Mouse (Mus musculus) heart, embryonic 16.5 days (tissue): ENCODE measurements around the gene Pop5. TPM values are rescaled to one million over a fixed set of nuclear protein-coding genes. Genes with fewer than 3 reads are reported as not detected.

Experiments
- ATAC-seq: fragments of 200-750 bp; cut with Nextera tagmentation; replicated peaks from 2 replicates; pipeline ENCODE4 v1.8.0; 2017; ENCODE audit warnings: moderate number of reproducible peaks; ENCODE audit not compliant: insufficient read depth, low FRiP score; ENCODE audit errors: extremely low read depth
- H3K27ac ChIP-seq: fragments of 300-500 bp; sonication (generic); 2 replicates; pipeline ENCODE4 v1.5.1; 2014; ENCODE audit warnings: mild to moderate bottlenecking, low read length, control low read depth, moderate library complexity
- H3K27me3 ChIP-seq: fragments of 300-500 bp; sonication (generic); 2 replicates; pipeline ENCODE4 v1.6.1; 2014; ENCODE audit warnings: low read length, mixed read lengths; ENCODE audit not compliant: control insufficient read depth, insufficient read depth
- H3K36me3 ChIP-seq: fragments of 300-500 bp; sonication (generic); 2 replicates; pipeline ENCODE4 v1.6.1; 2014; ENCODE audit not compliant: control insufficient read depth, insufficient read depth
- H3K4me1 ChIP-seq: fragments of 300-500 bp; sonication (generic); 2 replicates; pipeline ENCODE4 v1.6.1; 2014; ENCODE audit warnings: low read length, mixed read lengths; ENCODE audit not compliant: control insufficient read depth, insufficient read depth
- H3K4me2 ChIP-seq: fragments of 300-500 bp; sonication (generic); 2 replicates; pipeline ENCODE4 v1.6.1; 2014; ENCODE audit warnings: low read depth, mild to moderate bottlenecking, control low read depth, low read length
- H3K4me3 ChIP-seq: fragments of 300-500 bp; sonication (generic); 2 replicates; pipeline ENCODE4 v1.5.1; 2014; ENCODE audit warnings: mild to moderate bottlenecking, control low read depth, low read length
- H3K9ac ChIP-seq: fragments of 300-500 bp; sonication (generic); 2 replicates; pipeline ENCODE4 v1.6.1; 2014; ENCODE audit warnings: low read length, control low read depth
- H3K9me3 ChIP-seq: fragments of 300-500 bp; sonication (generic); replicated peaks from 2 replicates; pipeline ENCODE4 v1.6.1; 2016; ENCODE audit warnings: low read length; ENCODE audit not compliant: control insufficient read depth
- WGBS: fragments of 180-500 bp; shearing (Covaris S2); extraction: QIAGEN DNeasy Blood & Tissue Kit; methylation state at CpG from one replicate; pipeline ENCODE4 v1.1.7; 2014; 5-methylcytosine and 5-hydroxymethylcytosine counted together
- polyA plus RNA-seq: library from polyadenylated mRNA; unstranded; fragments of >200 nt; fragmentation: Nextera tagmentation; extraction: Ambion mirVana; gene quantifications from 2 replicates; pipeline ENCODE4 v1.2.1, GENCODE M21; 2015

The Pop5 gene
- polyA plus RNA-seq, 1 experiment from 2014 or later, result 70.5 TPM

DNA sequence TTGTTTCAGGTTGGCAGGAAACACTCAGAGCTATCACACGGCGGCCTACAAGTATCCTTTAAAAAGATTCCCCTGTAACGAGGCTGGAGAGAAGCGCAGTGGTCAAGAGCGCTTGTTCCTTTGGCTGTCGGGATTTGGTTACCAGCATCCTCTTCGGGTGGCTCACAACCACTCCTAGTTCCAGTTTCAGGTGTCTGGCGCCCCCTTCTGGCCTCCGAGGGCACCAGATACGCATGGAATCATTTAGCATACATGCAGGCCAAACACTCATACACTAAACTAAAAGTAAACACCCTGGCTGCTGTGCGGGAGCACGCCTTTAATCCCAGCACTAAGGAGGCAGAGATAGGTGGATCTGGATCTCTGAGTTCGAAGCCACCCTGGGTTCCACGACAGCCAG is 40.4 kb downstream of the Pop5 start:
- Histone ChIP-seq H3K27ac (no peak overlapping the region), H3K4me3 (no peak overlapping the region), H3K4me1 (peaks cover 14% of the 10 kb centered on the region), H3K27me3 (no peaks in the 10 kb centered on the region), H3K36me3 (no peaks in the 10 kb centered on the region), H3K9me3 (no peaks in the 10 kb centered on the region), H3K9ac (no peak overlapping the region), H3K4me2 (no peak overlapping the region)
- 33% methylated on average over 14 of the region's 14 CpGs for WGBS
- ATAC-seq, result no peak

DNA sequence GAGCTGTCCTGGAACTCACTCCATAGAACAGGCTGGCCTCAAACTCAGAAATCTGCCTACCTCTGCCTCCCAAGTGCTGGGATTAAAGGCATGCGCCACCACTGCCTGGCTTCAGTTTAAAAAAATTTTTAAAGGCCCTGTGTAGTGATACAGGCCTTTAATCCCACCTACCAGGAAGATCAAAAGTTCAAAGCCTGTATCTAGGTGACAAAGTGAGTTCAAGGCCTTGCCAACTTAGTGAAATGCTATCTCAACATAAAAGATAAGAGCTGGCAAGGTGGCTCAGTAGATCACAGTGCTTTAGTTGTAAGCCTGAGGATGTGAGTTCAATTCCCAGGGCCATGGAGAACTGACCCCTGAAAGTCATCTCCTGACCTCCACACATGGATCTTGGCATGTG is 42.4 kb downstream of the Pop5 start:
- Histone ChIP-seq H3K4me2 (no peak overlapping the region), H3K36me3 (no peaks in the 10 kb centered on the region), H3K4me1 (peaks cover 8% of the 10 kb centered on the region), H3K9me3 (no peaks in the 10 kb centered on the region), H3K9ac (no peak overlapping the region), H3K27ac (no peak overlapping the region), H3K27me3 (no peaks in the 10 kb centered on the region), H3K4me3 (no peak overlapping the region)
- ATAC-seq, result no peak
- WGBS, result 77% methylated on average over 1 of the region's 1 CpGs

DNA sequence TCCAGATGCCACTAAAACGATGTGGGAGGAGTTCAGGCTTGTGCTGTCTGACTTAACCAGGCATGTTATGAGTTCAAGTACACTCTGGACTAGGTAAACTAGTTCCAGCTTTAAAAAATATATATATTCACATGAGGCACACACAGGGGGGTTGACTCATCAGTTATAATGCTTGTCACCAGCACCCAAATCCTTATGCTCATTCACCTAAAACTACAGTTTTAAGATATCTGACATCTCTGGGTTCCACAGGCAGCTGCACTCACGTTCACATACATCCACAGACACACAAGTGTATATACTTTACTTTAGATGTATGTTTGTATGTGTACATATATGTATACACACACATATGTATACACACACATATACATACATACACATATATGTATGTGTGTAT is 43.1 kb downstream of the Pop5 start:
- H3K36me3 ChIP-seq, result peaks cover 6% of the 10 kb centered on the region
- 58% methylated on average over 2 of the region's 2 CpGs for WGBS
- H3K9me3 ChIP-seq, result no peaks in the 10 kb centered on the region
- H3K4me3 ChIP-seq, result no peak overlapping the region
- H3K4me1 ChIP-seq, result peaks cover 5% of the 10 kb centered on the region
- ATAC-seq, result no peak
- no peaks in the 10 kb centered on the region for H3K27me3 ChIP-seq
- H3K27ac ChIP-seq, result no peak overlapping the region
- H3K4me2 ChIP-seq, result no peak overlapping the region
- H3K9ac ChIP-seq, result no peak overlapping the region

DNA sequence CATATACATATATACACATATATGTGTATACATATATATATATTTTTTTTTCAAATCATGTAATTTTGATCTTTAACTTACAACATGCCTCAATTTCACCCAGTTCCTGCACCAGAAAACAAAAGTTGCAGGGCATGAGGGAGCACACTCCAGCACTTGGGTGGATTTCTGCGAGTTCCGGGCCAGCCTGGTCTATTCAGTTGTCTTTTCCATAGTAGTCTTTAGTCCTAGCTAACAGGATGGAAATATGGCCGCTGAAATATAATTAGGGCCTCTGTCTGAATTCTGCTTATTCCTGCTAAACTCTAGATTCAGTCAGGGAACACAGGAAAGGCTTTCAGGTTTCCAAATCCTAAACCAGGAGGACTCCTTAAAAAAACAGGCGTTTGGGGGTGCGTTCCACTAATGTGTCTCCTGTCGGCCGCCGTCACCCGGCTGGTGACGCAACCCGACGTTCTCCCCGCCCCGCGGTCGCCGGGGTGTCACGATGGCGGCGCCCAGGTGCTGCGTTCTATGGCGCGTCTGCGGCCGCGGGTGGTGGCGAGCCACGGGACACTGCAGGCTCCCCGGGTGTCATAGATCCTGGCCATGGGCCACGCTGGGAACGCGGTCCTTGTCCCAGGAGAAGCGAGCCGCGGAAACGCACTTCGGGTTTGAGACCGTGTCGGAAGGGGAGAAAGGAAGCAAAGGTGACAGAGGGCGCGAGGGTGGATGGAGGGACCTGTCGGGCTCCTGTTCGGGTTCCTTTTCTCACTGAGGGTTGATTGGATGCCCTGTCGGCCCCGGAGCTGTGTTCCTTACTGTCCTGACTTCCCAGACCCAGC is 43.8 kb downstream of the Pop5 start, which contains the start of gene Coq5:
Gene Coq5, plus strand, starts transcription at position 441 of the 824 bp plus-strand sequence.
- peaks cover 5% of the 10 kb centered on the region for H3K4me1 ChIP-seq
- 3% methylated on average over 45 of the region's 45 CpGs for WGBS
- ATAC-seq, result peak; percentile 88

DNA sequence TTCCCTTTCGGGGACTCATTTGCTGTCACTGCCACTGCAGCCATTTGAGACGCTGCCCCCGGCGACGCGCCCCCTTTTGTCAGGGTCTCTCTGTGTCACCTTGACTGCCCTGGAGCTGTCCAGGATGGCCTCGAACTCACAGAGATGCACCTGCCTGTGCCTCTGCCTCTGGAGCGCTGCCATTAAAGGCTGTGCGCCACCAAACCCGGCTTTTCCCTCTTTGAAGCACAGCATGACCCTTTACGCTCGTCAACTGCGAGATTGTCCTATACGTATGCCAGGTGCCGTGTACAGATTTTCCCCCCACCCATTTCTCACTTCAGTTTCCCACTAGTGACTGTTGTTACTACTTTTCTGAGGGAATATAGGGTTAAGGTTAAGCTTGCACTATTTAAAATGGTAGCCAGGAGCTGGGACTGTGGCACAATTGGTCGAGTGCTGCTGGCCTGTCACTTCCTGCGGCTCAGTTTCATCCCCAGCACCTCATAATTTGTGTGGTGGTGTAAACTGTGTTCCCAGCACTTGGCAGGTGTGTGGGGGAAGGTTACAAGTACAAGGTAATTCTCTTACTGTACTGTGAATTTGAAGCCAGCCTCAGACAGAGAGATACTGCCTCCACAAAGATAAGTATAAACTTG is 44.5 kb downstream of the Pop5 start:
- Histone ChIP-seq H3K27me3 (no peaks in the 10 kb centered on the region), H3K4me3 (peak overlapping the region; percentile 84), H3K4me2 (peak overlapping the region; percentile 65), H3K9me3 (no peaks in the 10 kb centered on the region), H3K4me1 (peaks cover 5% of the 10 kb centered on the region), H3K27ac (peak overlapping the region; percentile 76), H3K9ac (peak overlapping the region; percentile 89), H3K36me3 (peaks cover 17% of the 10 kb centered on the region)
- ATAC-seq, result peak; percentile 23; the same call in 1 of the 2 replicates
- WGBS, result 6% methylated on average over 17 of the region's 17 CpGs

More for the DNA sequence above, 43.8 kb downstream of the Pop5 start, which contains the start of gene Coq5:
- Histone ChIP-seq H3K4me3 (peak within 1 kb of the TSS; percentile 84), H3K4me2 (peak within 1 kb of the TSS; percentile 65), H3K36me3 (peaks cover 12% of the 10 kb centered on the region), H3K9me3 (no peaks in the 10 kb centered on the region), H3K27ac (peak within 1 kb of the TSS; percentile 76), H3K27me3 (no peaks in the 10 kb centered on the region), H3K9ac (peak within 1 kb of the TSS; percentile 89)

DNA sequence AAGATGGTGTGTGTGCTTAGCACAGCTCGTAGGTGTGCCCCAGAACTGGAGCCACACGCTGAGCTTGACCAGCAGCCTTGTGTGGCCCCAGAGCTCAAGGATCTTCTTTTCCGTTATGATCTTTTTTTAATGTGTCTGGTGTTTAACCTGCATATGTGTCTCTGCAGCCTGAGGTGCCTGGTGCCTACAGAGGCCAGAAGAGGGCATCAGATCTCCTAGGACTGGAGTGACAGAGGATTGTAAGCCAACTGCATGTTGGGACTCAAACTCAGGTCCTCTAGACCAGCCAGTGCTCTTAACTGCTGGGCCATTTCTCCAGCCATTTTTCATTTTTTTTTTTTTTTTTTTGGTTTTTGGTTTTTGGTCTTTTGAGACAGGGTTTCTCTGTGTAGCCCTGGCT is 49.1 kb downstream of the Pop5 start:
- no peak for ATAC-seq
- Histone ChIP-seq H3K27me3 (no peaks in the 10 kb centered on the region), H3K36me3 (peaks cover 26% of the 10 kb centered on the region), H3K4me3 (no peak overlapping the region), H3K4me2 (no peak overlapping the region), H3K27ac (no peak overlapping the region), H3K4me1 (peaks cover 10% of the 10 kb centered on the region), H3K9me3 (no peaks in the 10 kb centered on the region), H3K9ac (no peak overlapping the region)
- WGBS, result 94% methylated on average over 3 of the region's 3 CpGs

DNA sequence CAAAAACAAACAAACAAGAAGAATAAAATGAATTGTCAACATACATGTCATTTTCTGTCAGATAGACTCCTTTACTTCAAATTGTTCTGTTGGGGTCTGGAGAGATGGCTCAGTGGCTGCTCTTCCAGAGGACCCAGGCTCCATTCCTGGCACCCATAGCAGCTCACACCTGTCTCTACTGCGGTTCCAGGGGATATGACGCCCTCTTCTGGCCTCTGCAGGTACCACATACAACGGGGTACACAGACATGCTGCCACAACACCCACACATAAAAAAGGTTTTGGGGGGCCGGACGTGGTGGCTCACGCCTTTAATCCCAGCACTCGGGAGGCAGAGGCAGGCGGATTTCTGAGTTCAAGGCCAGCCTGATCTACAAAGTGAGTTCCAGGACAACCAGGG is 58.5 kb downstream of the Pop5 start:
- Histone ChIP-seq H3K36me3 (peaks cover 47% of the 10 kb centered on the region), H3K9me3 (no peaks in the 10 kb centered on the region), H3K4me3 (no peak overlapping the region), H3K27me3 (no peaks in the 10 kb centered on the region), H3K4me2 (no peak overlapping the region), H3K27ac (no peak overlapping the region), H3K4me1 (peaks cover 16% of the 10 kb centered on the region), H3K9ac (no peak overlapping the region)
- 86% methylated on average over 8 of the region's 8 CpGs for WGBS
- no peak for ATAC-seq
